7 mouse cellular contexts compared by ENCODE assay signal in genomic region chr2:154656710-154657485, GRCm38 (mm10). TPM values are rescaled to one million over a fixed set of nuclear protein-coding genes. Genes with fewer than 3 reads are reported as not detected.
DNase-seq lines count a peak whose midpoint lies in the region; ATAC-seq lines count a peak whose summit lies in the region.

No protein-coding gene starts in this region.

- no peaks in the 10 kb centered on the region for H3K9me3 ChIP-seq in embryonic facial prominence, embryonic 12.5 days
- no peaks in the 10 kb centered on the region for H3K9me3 ChIP-seq in limb, embryonic 11.5 days (ENCODE audit: control insufficient read depth, low read length)
- H3K9me3 ChIP-seq in midbrain, embryonic 14.5 days (ENCODE audit: control insufficient read depth, low read length): no peaks in the 10 kb centered on the region

- H3K4me1 ChIP-seq in embryonic facial prominence, embryonic 12.5 days: peaks cover 17% of the 10 kb centered on the region
- peaks cover 3% of the 10 kb centered on the region; the same call in 1 of the 2 replicates for H3K4me1 ChIP-seq in limb, embryonic 11.5 days (ENCODE audit: control insufficient read depth, insufficient read depth, low read length)
- H3K4me1 ChIP-seq in midbrain, embryonic 14.5 days (ENCODE audit: control insufficient read depth, insufficient read depth, low read length): peaks cover 24% of the 10 kb centered on the region

- peak overlapping the region; percentile 93 for H3K9ac ChIP-seq in embryonic facial prominence, embryonic 12.5 days
- peak overlapping the region; percentile 81 for H3K9ac ChIP-seq in limb, embryonic 11.5 days (ENCODE audit: low read length)
- peak overlapping the region; percentile 86 for H3K9ac ChIP-seq in midbrain, embryonic 14.5 days (replicated peaks; ENCODE audit: low read length)

- under 1% methylated on average over 64 of the region's 67 CpGs for WGBS in embryonic facial prominence, embryonic 12.5 days
- WGBS in limb, embryonic 11.5 days: under 1% methylated on average over 67 of the region's 67 CpGs
- WGBS in midbrain, embryonic 14.5 days: under 1% methylated on average over 67 of the region's 67 CpGs

- H3K4me2 ChIP-seq in embryonic facial prominence, embryonic 12.5 days (replicated peaks): peak overlapping the region; percentile 90
- H3K4me2 ChIP-seq in limb, embryonic 11.5 days (ENCODE audit: low read depth, severe bottlenecking): peak overlapping the region; percentile 64
- peak overlapping the region; percentile 86 for H3K4me2 ChIP-seq in midbrain, embryonic 14.5 days (ENCODE audit: low read length)

- peak; percentile 99 for ATAC-seq in embryonic facial prominence, embryonic 12.5 days (ENCODE audit: insufficient number of reproducible peaks, insufficient read depth, low FRiP score, low TSS enrichment)
- ATAC-seq in limb, embryonic 11.5 days (ENCODE audit: insufficient number of reproducible peaks, low FRiP score, low TSS enrichment, low read depth): peak; percentile 98
- ATAC-seq in midbrain, embryonic 14.5 days (ENCODE audit: low FRiP score, low TSS enrichment): peak; percentile 100

- DNase-seq in adrenal gland, postnatal 25 days: peak; percentile 96
- peak; percentile 100 for DNase-seq in heart, adult 11 months
- peak; percentile 96 for DNase-seq in kidney, adult 18-20 months
- peak; percentile 96 for DNase-seq in limb, embryonic 11.5 days (ENCODE audit: low spot score)
- peak; percentile 99 for DNase-seq in midbrain, embryonic 14.5 days
- DNase-seq in spleen, adult 18-20 months: peak; percentile 94

- peak overlapping the region; percentile 85 for H3K4me3 ChIP-seq in embryonic facial prominence, embryonic 12.5 days
- H3K4me3 ChIP-seq in limb, embryonic 11.5 days (ENCODE audit: low read depth, low read length): peak overlapping the region; percentile 74
- peak overlapping the region; percentile 90 for H3K4me3 ChIP-seq in midbrain, embryonic 14.5 days (replicated peaks; ENCODE audit: low read depth, low read length)

- H3K27ac ChIP-seq in embryonic facial prominence, embryonic 12.5 days: peak overlapping the region; percentile 89
- peak overlapping the region; percentile 63 for H3K27ac ChIP-seq in limb, embryonic 11.5 days (replicated peaks; ENCODE audit: low read depth, low read length)
- H3K27ac ChIP-seq in midbrain, embryonic 14.5 days (replicated peaks; ENCODE audit: low read depth, low read length): peak overlapping the region; percentile 74

- H3K36me3 ChIP-seq in embryonic facial prominence, embryonic 12.5 days: peaks cover 12% of the 10 kb centered on the region
- no peaks in the 10 kb centered on the region for H3K36me3 ChIP-seq in limb, embryonic 11.5 days (ENCODE audit: control insufficient read depth, insufficient read depth, low read length)
- H3K36me3 ChIP-seq in midbrain, embryonic 14.5 days (ENCODE audit: control insufficient read depth, insufficient read depth, low read length): peaks cover 14% of the 10 kb centered on the region

- H3K27me3 ChIP-seq in embryonic facial prominence, embryonic 12.5 days: no peaks in the 10 kb centered on the region
- H3K27me3 ChIP-seq in limb, embryonic 11.5 days (ENCODE audit: control insufficient read depth, insufficient read depth, low read length): no peaks in the 10 kb centered on the region
- no peaks in the 10 kb centered on the region for H3K27me3 ChIP-seq in midbrain, embryonic 14.5 days (ENCODE audit: control insufficient read depth, insufficient read depth, low read length)

RNA-seq across cellular contexts. Expression of gene Chmp4b, which starts 5.4 kb away (rescaled TPM):
- 221 and 247 TPM in 2 replicates for total RNA-seq in adrenal gland, postnatal 25 days (2021)
- polyA plus RNA-seq in embryonic facial prominence, embryonic 12.5 days (2016; fragmentation: Nextera tagmentation; extraction: Ambion mirVana): 29.3 and 29.4 TPM in 2 replicates
- 12.8 and 13.7 TPM in 2 replicates for polyA plus RNA-seq in limb, embryonic 11.5 days (2014; fragmentation: Nextera tagmentation; extraction: Ambion mirVana)
- 20.4 and 32.4 TPM in 2 replicates for polyA plus RNA-seq in midbrain, embryonic 14.5 days (2014; fragmentation: Nextera tagmentation; extraction: Ambion mirVana)

RNA-seq across cellular contexts. Expression of gene 4930519P11Rik, which starts 43.7 kb away (rescaled TPM):
- total RNA-seq in adrenal gland, postnatal 25 days (2021): 1.2 TPM in 1 of 2 replicates, not detected in the other
- 0.49 and 1.1 TPM in 2 replicates for polyA plus RNA-seq in embryonic facial prominence, embryonic 12.5 days (2016; fragmentation: Nextera tagmentation; extraction: Ambion mirVana)
- 0.43 and 0.67 TPM in 2 replicates for polyA plus RNA-seq in limb, embryonic 11.5 days (2014; fragmentation: Nextera tagmentation; extraction: Ambion mirVana)
- 0.50 and 1.6 TPM in 2 replicates for polyA plus RNA-seq in midbrain, embryonic 14.5 days (2014; fragmentation: Nextera tagmentation; extraction: Ambion mirVana)

RNA-seq across cellular contexts. Expression of gene Zfp341, which starts 43.8 kb away (rescaled TPM):
- total RNA-seq in adrenal gland, postnatal 25 days (2021): 3.3 and 3.6 TPM in 2 replicates
- 1.4 and 1.7 TPM in 2 replicates for polyA plus RNA-seq in embryonic facial prominence, embryonic 12.5 days (2016; fragmentation: Nextera tagmentation; extraction: Ambion mirVana)
- polyA plus RNA-seq in limb, embryonic 11.5 days (2014; fragmentation: Nextera tagmentation; extraction: Ambion mirVana): 0.91 and 1.2 TPM in 2 replicates
- polyA plus RNA-seq in midbrain, embryonic 14.5 days (2014; fragmentation: Nextera tagmentation; extraction: Ambion mirVana): 2.2 and 2.6 TPM in 2 replicates

RNA-seq across cellular contexts. Expression of gene Pxmp4, which starts 53.4 kb away (rescaled TPM):
- total RNA-seq in adrenal gland, postnatal 25 days (2021): 32.7 and 34.3 TPM in 2 replicates
- polyA plus RNA-seq in embryonic facial prominence, embryonic 12.5 days (2016; fragmentation: Nextera tagmentation; extraction: Ambion mirVana): 16.9 and 18.5 TPM in 2 replicates
- polyA plus RNA-seq in limb, embryonic 11.5 days (2014; fragmentation: Nextera tagmentation; extraction: Ambion mirVana): 13.5 and 15.9 TPM in 2 replicates
- polyA plus RNA-seq in midbrain, embryonic 14.5 days (2014; fragmentation: Nextera tagmentation; extraction: Ambion mirVana): 14.2 and 15.0 TPM in 2 replicates

Comparison
In these comparisons a context has a peak if more than half of its experiments do, and no peak if none do; other contexts are left out.
1. Peak in every context shown above with its lines: DNase-seq, ATAC-seq, H3K4me3 ChIP-seq and H3K27ac ChIP-seq.